Mouse (Mus musculus) urinary bladder, postnatal 4 days (tissue): ENCODE measurements at regions not wholly inside any gene's neighbourhood (a gene's known extent, or its start where the extent isn't known, plus 50 kb on each side); places are given as distances from the start of the nearest gene placed in this dataset.

Experiments used
- DNase-seq, 2 experiments: peaks; one replicate each; pipeline ENCODE4 v3.0.0; 2021 to 2022; ENCODE audit warnings: low spot score in 2 of 2

- DNase-seq, result no peak
Observed at GRCm38 (mm10) chr11:23170813-23171212, 85.0 kb upstream of the Xpo1 start.

DNA sequence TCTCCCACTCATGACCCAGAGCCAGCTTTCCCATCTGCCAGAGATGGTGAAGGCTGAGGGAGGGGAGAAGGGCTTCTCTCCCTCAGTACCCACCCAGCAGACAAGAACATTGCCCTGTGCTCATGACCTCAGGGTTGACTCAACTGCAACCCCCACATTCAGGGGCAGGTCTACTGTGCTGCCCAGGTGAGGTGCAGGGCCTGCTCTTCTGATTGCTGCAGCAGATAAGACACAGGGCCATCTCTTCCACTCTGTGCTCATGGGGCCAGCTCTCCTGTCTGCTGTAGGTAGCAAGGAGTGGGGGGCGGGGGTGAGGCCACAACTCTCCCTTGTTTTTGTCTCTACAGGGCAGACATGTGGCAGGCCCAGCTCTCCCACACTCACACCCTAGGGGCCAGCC, 84.1 kb upstream of the Xpo1 start:
- DNase-seq, result no peak

GRCm38 (mm10) chr11:23181647-23182046, 74.2 kb upstream of the Xpo1 start:
- DNase-seq, result no peak

GRCm38 (mm10) chr11:23185211-23185610, 70.6 kb upstream of the Xpo1 start:
- DNase-seq, result no peak

DNA sequence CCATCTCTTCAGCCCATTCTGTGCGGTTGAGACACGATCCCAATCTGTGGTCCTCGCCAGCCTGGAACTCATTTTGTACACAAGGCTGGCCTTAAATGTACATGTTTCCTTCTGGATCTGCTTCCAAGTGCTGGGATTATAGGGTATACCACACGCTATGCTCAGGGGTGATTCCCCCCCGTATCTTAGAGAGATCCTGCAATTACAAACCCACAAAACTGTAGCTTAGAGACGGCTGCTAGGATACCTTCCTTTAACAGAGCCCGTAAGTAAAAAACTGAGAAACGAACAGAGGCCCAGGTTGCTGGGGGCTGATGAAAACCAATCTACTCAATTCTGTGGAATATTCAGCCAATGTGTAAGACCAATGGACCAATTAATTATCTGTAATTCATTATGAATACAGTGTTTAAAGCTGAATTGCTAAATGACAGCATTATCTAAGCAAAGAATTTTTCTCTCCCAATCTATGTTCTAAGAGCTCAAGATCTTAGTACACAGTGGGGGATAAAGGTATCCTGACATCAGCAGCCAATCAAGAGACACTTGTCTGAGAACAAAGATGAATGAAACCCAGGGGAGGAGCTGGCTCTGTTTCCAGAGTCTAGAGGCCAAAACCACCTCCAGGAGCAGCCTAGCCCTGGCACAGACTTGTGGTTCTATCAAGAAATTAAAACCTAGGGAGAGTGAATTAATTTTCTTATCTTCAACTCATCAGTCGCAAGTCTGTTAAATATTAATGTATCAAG, 54.0 kb upstream of the Xpo1 start:
- no peak for DNase-seq

DNA sequence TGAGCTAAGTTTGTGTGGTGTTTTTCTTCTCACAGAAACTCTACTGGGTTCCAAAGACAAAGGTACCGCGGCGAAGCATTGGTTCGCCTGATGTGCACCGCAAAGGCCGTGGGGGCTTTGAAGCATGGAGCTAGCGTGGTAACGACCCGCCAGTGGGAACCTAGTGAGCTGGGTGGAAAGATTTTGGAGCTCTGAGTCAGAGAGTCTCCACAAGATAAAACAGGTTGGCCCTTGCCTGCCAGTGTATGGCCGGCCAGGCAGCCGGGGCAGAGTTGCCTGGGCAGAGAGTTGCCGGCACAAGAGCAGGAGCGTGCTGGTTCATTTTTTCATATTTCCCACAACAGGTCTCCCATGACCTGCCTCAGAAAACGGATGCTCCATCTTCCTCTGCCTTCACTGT, 52.3 kb upstream of the Xpo1 start:
- no peak for DNase-seq

DNA sequence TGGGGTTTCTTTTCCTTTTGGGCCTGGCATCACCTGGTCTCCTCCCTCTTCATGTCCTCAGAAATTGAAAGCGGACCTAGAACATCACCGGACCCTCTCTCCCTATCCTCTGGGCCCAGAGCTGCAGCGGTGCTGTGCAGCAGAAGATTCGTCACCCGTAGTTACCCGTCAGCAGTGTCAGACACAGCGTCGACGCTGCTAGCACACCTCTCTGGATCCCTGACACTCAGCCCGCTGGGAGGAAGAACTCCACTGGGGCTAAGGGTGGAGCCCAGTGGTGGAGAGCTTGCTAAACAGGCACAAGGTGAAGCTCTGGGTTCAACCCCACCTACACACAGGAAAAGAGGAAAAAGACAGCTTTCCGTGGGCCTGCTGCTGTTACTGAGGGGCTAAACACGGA, 51.8 kb upstream of the Xpo1 start:
- DNase-seq, result no peak
